Mouse (Mus musculus): ENCODE measurements at regions not wholly inside any gene's neighbourhood (a gene's known extent, or its start where the extent isn't known, plus 50 kb on each side); places are given as distances from the start of the nearest gene placed in this dataset.

GRCm38 (mm10) chr3:81401028-81401427 is 364.8 kb downstream of the Pdgfc start:
- 92% methylated on average over 1 of the region's 1 CpGs for WGBS
- H3K4me1 ChIP-seq (ENCODE audit: control insufficient read depth, insufficient read depth, low read length) = no peaks in the 10 kb centered on the region
- no peaks in the 10 kb centered on the region for H3K36me3 ChIP-seq (ENCODE audit: control insufficient read depth, insufficient read depth, low read length)
- H3K27me3 ChIP-seq (ENCODE audit: control insufficient read depth, insufficient read depth, low read length) = no peaks in the 10 kb centered on the region
- no peak for ATAC-seq (ENCODE audit: insufficient number of reproducible peaks, insufficient read depth, low FRiP score, low read depth)
- no peak overlapping the region for H3K4me2 ChIP-seq (replicated peaks; ENCODE audit: low read depth, low read length)
- H3K4me3 ChIP-seq (ENCODE audit: low read depth, low read length) = no peak overlapping the region
- no peak overlapping the region for H3K27ac ChIP-seq (ENCODE audit: low read length)
- no peak overlapping the region for H3K9ac ChIP-seq (replicated peaks; ENCODE audit: low read depth, low read length)
- H3K9me3 ChIP-seq (ENCODE audit: control insufficient read depth, low read depth, low read length) = no peaks in the 10 kb centered on the region

- no peak for ATAC-seq (ENCODE audit: insufficient number of reproducible peaks, insufficient read depth, low FRiP score, low read depth)
- no peak overlapping the region for H3K27ac ChIP-seq (ENCODE audit: low read length)
- no peak overlapping the region for H3K4me2 ChIP-seq (replicated peaks; ENCODE audit: low read depth, low read length)
- H3K36me3 ChIP-seq (ENCODE audit: control insufficient read depth, insufficient read depth, low read length) = no peaks in the 10 kb centered on the region
- 41% methylated on average over 1 of the region's 1 CpGs for WGBS
- H3K4me1 ChIP-seq (ENCODE audit: control insufficient read depth, insufficient read depth, low read length) = no peaks in the 10 kb centered on the region
- H3K9ac ChIP-seq (replicated peaks; ENCODE audit: low read depth, low read length) = no peak overlapping the region
- H3K27me3 ChIP-seq (ENCODE audit: control insufficient read depth, insufficient read depth, low read length) = no peaks in the 10 kb centered on the region
- no peak overlapping the region for H3K4me3 ChIP-seq (ENCODE audit: low read depth, low read length)
- no peaks in the 10 kb centered on the region for H3K9me3 ChIP-seq (ENCODE audit: control insufficient read depth, low read depth, low read length)
Measured at GRCm38 (mm10) chr3:81408914-81409313, 372.7 kb downstream of the Pdgfc start.

GRCm38 (mm10) chr3:81421875-81422274 is 385.7 kb downstream of the Pdgfc start:
- WGBS = 65% methylated on average over 1 of the region's 1 CpGs
- Histone ChIP-seq H3K27me3 (ENCODE audit: control insufficient read depth, insufficient read depth, low read length) (no peaks in the 10 kb centered on the region), H3K27ac (ENCODE audit: low read length) (no peak overlapping the region), H3K4me3 (ENCODE audit: low read depth, low read length) (no peak overlapping the region), H3K4me2 (replicated peaks; ENCODE audit: low read depth, low read length) (no peak overlapping the region), H3K36me3 (ENCODE audit: control insufficient read depth, insufficient read depth, low read length) (no peaks in the 10 kb centered on the region), H3K9me3 (ENCODE audit: control insufficient read depth, low read depth, low read length) (no peaks in the 10 kb centered on the region), H3K9ac (replicated peaks; ENCODE audit: low read depth, low read length) (no peak overlapping the region), H3K4me1 (ENCODE audit: control insufficient read depth, insufficient read depth, low read length) (no peaks in the 10 kb centered on the region)
- ATAC-seq (ENCODE audit: insufficient number of reproducible peaks, insufficient read depth, low FRiP score, low read depth) = no peak

- no peaks in the 10 kb centered on the region for H3K4me1 ChIP-seq (ENCODE audit: control insufficient read depth, insufficient read depth, low read length)
- no peak overlapping the region for H3K4me2 ChIP-seq (replicated peaks; ENCODE audit: low read depth, low read length)
- no peak overlapping the region for H3K4me3 ChIP-seq (ENCODE audit: low read depth, low read length)
- no peak overlapping the region for H3K9ac ChIP-seq (replicated peaks; ENCODE audit: low read depth, low read length)
- no peak overlapping the region for H3K27ac ChIP-seq (ENCODE audit: low read length)
- no peaks in the 10 kb centered on the region for H3K9me3 ChIP-seq (ENCODE audit: control insufficient read depth, low read depth, low read length)
- no peaks in the 10 kb centered on the region for H3K36me3 ChIP-seq (ENCODE audit: control insufficient read depth, insufficient read depth, low read length)
- 51% methylated on average over 2 of the region's 2 CpGs for WGBS
- ATAC-seq (ENCODE audit: insufficient number of reproducible peaks, insufficient read depth, low FRiP score, low read depth) = no peak
- no peaks in the 10 kb centered on the region for H3K27me3 ChIP-seq (ENCODE audit: control insufficient read depth, insufficient read depth, low read length)
Measured at GRCm38 (mm10) chr3:81426765-81427164, 390.5 kb downstream of the Pdgfc start.

All from stomach, embryonic 14.5 days (tissue).